Mouse (Mus musculus) midbrain, embryonic 13.5 days (tissue): Measurements from ENCODE around the gene Il13. TPM values are rescaled to one million over a fixed set of nuclear protein-coding genes. Genes with fewer than 3 reads are reported as not detected.

ENCODE experiments used
- ATAC-seq: fragments of 200-750 bp; cut with Nextera tagmentation; 2 replicates; pipeline ENCODE4 v1.8.0; 2017; ENCODE audit warnings: mild to moderate bottlenecking, moderate TSS enrichment, moderate library complexity
- H3K27ac ChIP-seq: fragments of 300-500 bp; sonication (generic); 2 replicates; pipeline ENCODE4 v1.5.1; 2015; ENCODE audit warnings: inconsistent platforms, mild to moderate bottlenecking, moderate library complexity
- H3K27me3 ChIP-seq: fragments of 300-500 bp; sonication (generic); 2 replicates; pipeline ENCODE4 v1.6.1; 2015; ENCODE audit warnings: mild to moderate bottlenecking, inconsistent platforms
- H3K36me3 ChIP-seq: fragments of 300-500 bp; sonication (generic); 2 replicates; pipeline ENCODE4 v1.6.1; 2015; ENCODE audit warnings: mild to moderate bottlenecking, inconsistent platforms
- H3K4me1 ChIP-seq: fragments of 300-500 bp; sonication (generic); replicated peaks from 2 replicates; pipeline ENCODE4 v1.6.1; 2015; ENCODE audit warnings: inconsistent platforms
- H3K4me2 ChIP-seq: fragments of 300-500 bp; sonication (generic); replicated peaks from 2 replicates; pipeline ENCODE4 v1.6.1; 2015; ENCODE audit warnings: moderate library complexity, mild to moderate bottlenecking, inconsistent platforms
- H3K4me3 ChIP-seq: fragments of 300-500 bp; sonication (generic); replicated peaks from 2 replicates; pipeline ENCODE4 v1.5.1; 2015; ENCODE audit warnings: mild to moderate bottlenecking, inconsistent platforms
- H3K9ac ChIP-seq: fragments of 300-500 bp; sonication (generic); replicated peaks from 2 replicates; pipeline ENCODE4 v1.6.1; 2015; ENCODE audit warnings: mild to moderate bottlenecking, inconsistent platforms
- H3K9me3 ChIP-seq: fragments of 300-500 bp; sonication (generic); 2 replicates; pipeline ENCODE4 v1.6.1; 2016; ENCODE audit warnings: mild to moderate bottlenecking, inconsistent platforms
- WGBS: fragments of 180-500 bp; shearing (Covaris S2); methylation state at CpG from one replicate; pipeline ENCODE4 v1.1.7; 2015; 5-methylcytosine and 5-hydroxymethylcytosine counted together
- polyA plus RNA-seq: library from polyadenylated mRNA; unstranded; fragments of >200 nt; fragmentation: Nextera tagmentation; extraction: Ambion mirVana; gene quantifications from 2 replicates; pipeline ENCODE4 v1.2.1, GENCODE M21; 2015

The Il13 gene
- polyA plus RNA-seq, 1 experiment from 2014 or later = not detected

GRCm38 (mm10) chr11:53652427-53652826 is 17.9 kb upstream of the Il13 start:
- WGBS = 94% methylated on average over 2 of the region's 2 CpGs
- H3K9me3 ChIP-seq = no peaks in the 10 kb centered on the region
- no peak for ATAC-seq
- no peaks in the 10 kb centered on the region for H3K27me3 ChIP-seq
- H3K9ac ChIP-seq = no peak overlapping the region
- no peak overlapping the region for H3K27ac ChIP-seq
- H3K4me2 ChIP-seq = no peak overlapping the region
- no peaks in the 10 kb centered on the region for H3K4me1 ChIP-seq
- H3K4me3 ChIP-seq = no peak overlapping the region
- H3K36me3 ChIP-seq = peaks cover 37% of the 10 kb centered on the region

DNA sequence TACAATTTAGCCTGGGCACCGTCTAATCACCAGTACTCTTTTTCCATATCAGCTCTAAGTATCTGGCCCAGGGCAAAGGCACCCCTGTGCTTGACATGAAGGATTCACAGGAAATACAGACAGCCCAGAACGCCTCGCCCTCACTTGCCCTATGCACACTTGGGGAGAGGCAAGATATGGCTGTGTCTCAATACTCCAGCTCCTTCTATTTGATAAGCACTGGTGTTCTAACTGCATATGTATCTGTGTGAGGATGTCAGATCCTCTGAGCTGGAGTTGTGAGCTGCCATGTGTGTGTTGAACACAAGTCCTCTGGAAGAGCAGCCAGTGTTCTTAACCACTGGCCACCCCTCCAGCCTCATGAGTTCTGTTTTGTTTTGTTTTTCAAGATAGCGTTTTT is 16.9 kb upstream of the Il13 start:
- ATAC-seq = no peak

DNA sequence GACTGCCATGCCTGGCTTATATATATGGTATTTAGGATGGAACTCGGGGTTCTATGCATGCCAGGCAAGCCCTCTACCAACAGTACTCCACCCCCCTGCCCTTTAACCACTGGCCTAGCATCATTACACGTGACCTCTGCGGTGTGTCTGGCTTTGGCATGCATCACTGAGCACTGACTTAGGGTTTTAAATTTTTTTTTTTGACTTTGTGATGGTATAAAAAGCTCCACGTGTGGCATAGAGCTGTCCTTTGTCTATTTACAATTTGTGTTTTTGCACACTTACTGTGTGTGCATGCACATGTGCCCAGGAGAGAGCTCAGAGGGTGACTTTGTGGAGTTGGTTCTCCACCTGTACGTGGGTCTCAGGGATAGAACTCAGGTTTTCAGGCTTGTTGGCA is 9.5 kb upstream of the Il13 start:
- Histone ChIP-seq H3K4me2 (no peak overlapping the region), H3K4me1 (no peaks in the 10 kb centered on the region), H3K27me3 (no peaks in the 10 kb centered on the region), H3K27ac (no peak overlapping the region), H3K9ac (no peak overlapping the region), H3K4me3 (no peak overlapping the region), H3K9me3 (no peaks in the 10 kb centered on the region), H3K36me3 (no peaks in the 10 kb centered on the region)
- 62% methylated on average over 5 of the region's 5 CpGs for WGBS
- no peak for ATAC-seq

More for the DNA sequence above, 16.9 kb upstream of the Il13 start:
- H3K9me3 ChIP-seq = no peaks in the 10 kb centered on the region
- H3K9ac ChIP-seq = no peak overlapping the region
- H3K36me3 ChIP-seq = peaks cover 37% of the 10 kb centered on the region
- no peaks in the 10 kb centered on the region for H3K27me3 ChIP-seq
- 94% methylated on average over 4 of the region's 4 CpGs for WGBS
- H3K27ac ChIP-seq = no peak overlapping the region
- no peaks in the 10 kb centered on the region for H3K4me1 ChIP-seq
- H3K4me3 ChIP-seq = no peak overlapping the region
- no peak overlapping the region for H3K4me2 ChIP-seq

- WGBS = 75% methylated on average over 12 of the region's 12 CpGs
- Histone ChIP-seq H3K4me1 (no peaks in the 10 kb centered on the region), H3K4me3 (no peak overlapping the region), H3K36me3 (no peaks in the 10 kb centered on the region), H3K4me2 (no peak overlapping the region), H3K27me3 (peaks cover 1% of the 10 kb centered on the region; the same call in 1 of the 2 replicates), H3K9ac (no peak overlapping the region), H3K9me3 (no peaks in the 10 kb centered on the region), H3K27ac (no peak overlapping the region)
- no peak for ATAC-seq
These were observed 8.3 kb upstream of the Il13 start for GRCm38 (mm10) chr11:53642744-53643279.

- peaks cover 36% of the 10 kb centered on the region for H3K27me3 ChIP-seq
- WGBS = 89% methylated on average over 10 of the region's 10 CpGs
- H3K27ac ChIP-seq = no peak overlapping the region
- H3K4me1 ChIP-seq = peaks cover 12% of the 10 kb centered on the region
- no peak overlapping the region for H3K9ac ChIP-seq
- no peaks in the 10 kb centered on the region for H3K36me3 ChIP-seq
- ATAC-seq = no peak
- H3K9me3 ChIP-seq = no peaks in the 10 kb centered on the region
- H3K4me2 ChIP-seq = no peak overlapping the region
- H3K4me3 ChIP-seq = no peak overlapping the region
These were observed 3.3 kb upstream of the Il13 start for GRCm38 (mm10) chr11:53637803-53638260.

DNA sequence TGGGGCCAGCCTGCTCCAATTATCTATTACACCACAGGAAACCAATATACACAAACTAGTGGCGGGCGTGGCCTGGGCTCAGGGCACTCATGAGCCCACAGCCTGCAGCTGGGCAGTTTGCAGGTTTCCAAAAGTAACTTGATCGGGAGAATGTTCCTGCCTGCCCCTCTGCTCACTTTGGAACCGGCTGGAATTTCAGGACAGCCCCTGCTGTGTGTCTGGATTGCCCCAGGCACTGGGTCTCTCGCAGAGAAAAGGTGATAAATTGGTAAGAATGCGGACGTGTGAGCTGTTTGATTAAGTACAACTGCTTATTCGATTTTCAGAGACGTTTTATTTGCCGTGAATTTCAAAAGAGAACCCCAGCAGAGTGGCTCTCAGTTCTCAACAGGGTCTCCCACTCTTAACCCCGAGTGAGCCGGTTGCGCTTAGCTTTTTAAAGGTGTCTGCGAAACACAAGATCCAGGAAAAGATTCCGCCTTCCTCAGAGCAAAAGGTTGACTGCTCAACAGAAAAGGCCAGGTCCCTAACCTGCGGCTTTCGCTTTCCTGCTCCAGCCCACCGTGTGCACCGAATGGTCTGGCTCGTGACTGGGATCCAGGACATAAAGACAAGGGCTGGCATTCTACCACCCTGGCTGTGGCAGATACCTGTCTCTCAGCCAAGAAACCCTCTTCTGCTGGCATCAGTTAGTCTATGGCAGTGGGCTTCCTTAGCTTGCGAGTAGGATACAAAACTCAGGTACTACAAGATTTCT is 2.7 kb upstream of the Il13 start:
- 29% methylated on average over 21 of the region's 21 CpGs for WGBS
- ATAC-seq = no peak
- Histone ChIP-seq H3K9me3 (no peaks in the 10 kb centered on the region), H3K9ac (no peak overlapping the region), H3K4me1 (peaks cover 12% of the 10 kb centered on the region), H3K4me3 (no peak overlapping the region), H3K27me3 (peaks cover 36% of the 10 kb centered on the region), H3K36me3 (no peaks in the 10 kb centered on the region), H3K27ac (no peak overlapping the region), H3K4me2 (no peak overlapping the region)

- no peaks in the 10 kb centered on the region for H3K36me3 ChIP-seq
- under 1% methylated on average over 40 of the region's 40 CpGs for WGBS
- H3K27ac ChIP-seq = no peak overlapping the region
- peaks cover 36% of the 10 kb centered on the region for H3K27me3 ChIP-seq
- peaks cover 12% of the 10 kb centered on the region for H3K4me1 ChIP-seq
- H3K9ac ChIP-seq = peak overlapping the region; percentile 59
- ATAC-seq = no peak
- no peaks in the 10 kb centered on the region for H3K9me3 ChIP-seq
- H3K4me3 ChIP-seq = peak overlapping the region; percentile 37
- peak overlapping the region; percentile 63 for H3K4me2 ChIP-seq
These were observed 1.7 kb upstream of the Il13 start for GRCm38 (mm10) chr11:53636183-53636646.

- Histone ChIP-seq H3K27me3 (peaks cover 36% of the 10 kb centered on the region), H3K9ac (peak overlapping the region; percentile 59), H3K36me3 (no peaks in the 10 kb centered on the region), H3K9me3 (no peaks in the 10 kb centered on the region), H3K4me3 (peak overlapping the region; percentile 37), H3K27ac (no peak overlapping the region), H3K4me2 (peak overlapping the region; percentile 63), H3K4me1 (peaks cover 12% of the 10 kb centered on the region)
- no peak for ATAC-seq
- whole genome bisulfite sequencing = 36% methylated on average over 9 of the region's 9 CpGs
These were observed 1.2 kb upstream of the Il13 start for GRCm38 (mm10) chr11:53635590-53636182.

- ATAC-seq = no peak
- H3K36me3 ChIP-seq = no peaks in the 10 kb centered on the region
- H3K4me3 ChIP-seq = no peak overlapping the region
- peaks cover 12% of the 10 kb centered on the region for H3K4me1 ChIP-seq
- H3K4me2 ChIP-seq = no peak overlapping the region
- H3K27me3 ChIP-seq = peaks cover 36% of the 10 kb centered on the region
- H3K9me3 ChIP-seq = no peaks in the 10 kb centered on the region
- H3K9ac ChIP-seq = no peak overlapping the region
- 88% methylated on average over 7 of the region's 7 CpGs for WGBS
- H3K27ac ChIP-seq = no peak overlapping the region
These were observed 858 bp downstream of the Il13 start for GRCm38 (mm10) chr11:53633644-53634043.

GRCm38 (mm10) chr11:53632122-53632733 is 2.3 kb downstream of the Il13 start:
- Histone ChIP-seq H3K27ac (no peak overlapping the region), H3K4me1 (peaks cover 10% of the 10 kb centered on the region), H3K4me3 (no peak overlapping the region), H3K9me3 (no peaks in the 10 kb centered on the region), H3K9ac (no peak overlapping the region), H3K27me3 (peaks cover 29% of the 10 kb centered on the region), H3K4me2 (no peak overlapping the region), H3K36me3 (no peaks in the 10 kb centered on the region)
- whole genome bisulfite sequencing = 71% methylated on average over 14 of the region's 14 CpGs
- no peak for ATAC-seq

DNA sequence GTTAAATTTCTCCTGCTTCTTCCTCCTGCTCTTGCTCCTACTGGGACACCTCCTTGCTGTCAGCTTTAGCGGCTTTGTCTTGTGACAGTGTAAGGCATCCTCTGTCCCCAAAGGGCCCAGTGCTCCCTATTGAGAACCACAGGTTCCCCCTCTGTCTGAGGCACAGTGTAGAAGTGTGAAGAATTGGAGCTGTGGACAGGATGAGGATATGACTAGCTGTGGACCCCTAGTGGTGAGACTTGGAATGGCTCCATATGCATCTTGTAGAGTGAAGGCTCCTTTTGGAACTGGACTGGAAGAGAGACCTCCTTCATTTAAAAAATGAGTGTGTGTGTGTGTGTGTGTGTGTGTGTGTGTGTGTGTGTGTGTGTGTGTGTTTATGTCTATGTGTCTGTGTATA is 6.6 kb downstream of the Il13 start:
- 0 out of 2 replicates have a peak, but pooled peaks cover 3% of the 10 kb centered on the region for H3K9me3 ChIP-seq
- H3K27me3 ChIP-seq = no peaks in the 10 kb centered on the region
- ATAC-seq = peak; percentile 73
- no peak overlapping the region for H3K4me2 ChIP-seq
- H3K9ac ChIP-seq = no peak overlapping the region
- 3% methylated on average over 1 of the region's 1 CpGs for WGBS
- H3K27ac ChIP-seq = no peak overlapping the region
- H3K4me3 ChIP-seq = no peak overlapping the region
- no peaks in the 10 kb centered on the region for H3K36me3 ChIP-seq
- H3K4me1 ChIP-seq = no peaks in the 10 kb centered on the region
